Mouse (Mus musculus) embryonic facial prominence, embryonic 15.5 days (tissue): ENCODE data around the gene Aspscr1. TPM values are rescaled to one million over a fixed set of nuclear protein-coding genes. Genes with fewer than 3 reads are reported as not detected.
A peak's percentile ranks its signal among the peaks of the same experiment; 100 is the strongest.
"Not testable (repeated sequence)": the region's sequence is repeated elsewhere in the genome, so short reads cannot be mapped to it uniquely, and the experiment has no call there.

Source experiments
- ATAC-seq: fragments of 200-750 bp; cut with Nextera tagmentation; 2 replicates; pipeline ENCODE4 v1.8.0; 2017; ENCODE audit warnings: low read depth, moderate TSS enrichment; ENCODE audit not compliant: insufficient number of reproducible peaks, low FRiP score, low TSS enrichment
- H3K27ac ChIP-seq: fragments of 300-500 bp; sonication (generic); replicated peaks from 2 replicates; pipeline ENCODE4 v1.5.1; 2015; ENCODE audit warnings: mild to moderate bottlenecking, inconsistent platforms
- H3K27me3 ChIP-seq: fragments of 300-500 bp; sonication (generic); 2 replicates; pipeline ENCODE4 v1.6.1; 2015; ENCODE audit warnings: inconsistent platforms
- H3K36me3 ChIP-seq: fragments of 300-500 bp; sonication (generic); 2 replicates; pipeline ENCODE4 v1.6.1; 2015; ENCODE audit warnings: mild to moderate bottlenecking, inconsistent platforms
- H3K4me1 ChIP-seq: fragments of 300-500 bp; sonication (generic); 2 replicates; pipeline ENCODE4 v1.6.1; 2015; ENCODE audit warnings: inconsistent platforms
- H3K4me2 ChIP-seq: fragments of 300-500 bp; sonication (generic); replicated peaks from 2 replicates; pipeline ENCODE4 v1.6.1; 2015; ENCODE audit warnings: mild to moderate bottlenecking, inconsistent platforms
- H3K4me3 ChIP-seq: fragments of 300-500 bp; sonication (generic); replicated peaks from 2 replicates; pipeline ENCODE4 v1.5.1; 2015; ENCODE audit warnings: mild to moderate bottlenecking, inconsistent platforms
- H3K9ac ChIP-seq: fragments of 300-500 bp; sonication (generic); 2 replicates; pipeline ENCODE4 v1.6.1; 2015; ENCODE audit warnings: inconsistent platforms
- H3K9me3 ChIP-seq: fragments of 300-500 bp; sonication (generic); replicated peaks from 2 replicates; pipeline ENCODE4 v1.6.1; 2016; ENCODE audit warnings: inconsistent platforms
- WGBS: fragments of 180-500 bp; shearing (Covaris S2); methylation state at CpG from one replicate; pipeline ENCODE4 v1.1.7; 2015; 5-methylcytosine and 5-hydroxymethylcytosine counted together
- polyA plus RNA-seq: library from polyadenylated mRNA; unstranded; fragments of >200 nt; fragmentation: Nextera tagmentation; extraction: Ambion mirVana; gene quantifications from 2 replicates; pipeline ENCODE4 v1.2.1, GENCODE M21; 2015

Gene Aspscr1
- polyA plus RNA-seq, 1 experiment from 2014 or later: 120 TPM

DNA sequence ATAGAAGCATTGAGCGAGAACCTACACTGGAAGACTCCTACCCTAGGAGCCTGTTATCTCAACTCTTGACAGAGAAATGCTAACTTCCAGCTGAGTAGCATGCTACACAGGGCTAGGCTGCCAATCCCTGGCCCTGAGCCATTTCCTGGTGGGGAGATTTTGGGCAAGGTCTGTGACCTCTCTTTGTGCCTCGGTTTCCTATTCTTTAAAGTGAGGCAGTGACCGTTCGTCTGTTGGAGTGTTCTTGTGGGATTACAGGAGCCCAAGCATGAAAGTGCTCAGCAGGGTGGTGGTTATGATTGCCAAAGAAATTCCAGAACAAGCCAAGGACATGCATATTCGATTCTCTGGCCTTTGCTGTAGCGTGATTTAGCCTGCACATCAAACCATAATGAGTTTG, 10.0 kb upstream of the Aspscr1 start:
- ATAC-seq: no peak
- H3K4me2 ChIP-seq: no peak overlapping the region
- 55% methylated on average over 6 of the region's 6 CpGs for WGBS
- H3K36me3 ChIP-seq: no peaks in the 10 kb centered on the region
- H3K9ac ChIP-seq: no peak overlapping the region
- H3K27ac ChIP-seq: no peak overlapping the region
- H3K27me3 ChIP-seq: peaks cover 61% of the 10 kb centered on the region
- H3K4me3 ChIP-seq: no peak overlapping the region
- H3K4me1 ChIP-seq: peaks cover 40% of the 10 kb centered on the region
- no peaks in the 10 kb centered on the region for H3K9me3 ChIP-seq

DNA sequence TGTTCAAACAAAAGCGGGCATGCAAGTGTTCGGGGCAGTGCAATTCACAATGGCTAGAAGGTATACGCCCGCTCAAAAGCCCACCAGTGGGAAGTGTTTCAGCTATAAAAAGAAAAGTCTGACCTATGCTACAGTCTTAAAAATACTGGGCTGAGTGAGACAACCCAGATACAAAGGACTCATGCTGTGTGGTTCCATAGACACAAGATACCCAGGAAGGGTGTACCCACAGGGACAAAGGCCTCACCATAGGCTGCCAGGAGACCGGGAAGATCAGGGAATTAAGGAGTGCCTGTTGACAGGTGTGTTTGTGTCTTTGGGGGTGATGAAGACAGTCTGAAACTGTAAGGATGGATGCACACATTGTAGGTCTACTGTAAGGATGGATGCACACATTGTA, 9.1 kb upstream of the Aspscr1 start:
- Histone ChIP-seq H3K9ac (no peak overlapping the region), H3K36me3 (no peaks in the 10 kb centered on the region), H3K9me3 (no peaks in the 10 kb centered on the region), H3K4me1 (peaks cover 39% of the 10 kb centered on the region), H3K27me3 (peaks cover 52% of the 10 kb centered on the region), H3K27ac (no peak overlapping the region), H3K4me3 (no peak overlapping the region), H3K4me2 (no peak overlapping the region)
- no peak for ATAC-seq
- 87% methylated on average over 5 of the region's 5 CpGs for WGBS

DNA sequence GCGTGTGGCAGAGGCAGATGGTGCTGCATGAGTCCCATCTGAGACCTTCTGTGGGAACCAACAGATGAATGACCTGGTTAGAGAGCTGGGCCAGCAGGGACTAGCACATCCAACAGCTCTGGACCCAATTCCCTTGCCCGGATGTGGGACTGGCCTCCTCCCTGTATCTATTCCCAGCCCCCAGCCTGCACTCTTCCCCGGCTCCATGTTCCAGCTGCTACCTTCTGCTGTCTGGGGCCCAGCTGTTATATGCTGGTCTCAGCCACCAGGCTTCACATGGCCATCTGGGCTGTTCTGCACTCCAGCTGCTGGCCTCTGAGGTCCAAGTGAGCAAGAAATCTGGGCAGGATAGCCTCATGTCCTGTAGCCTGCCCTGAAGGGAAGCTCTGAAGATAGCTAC, 7.4 kb upstream of the Aspscr1 start:
- Histone ChIP-seq H3K4me2 (no peak overlapping the region), H3K27ac (no peak overlapping the region), H3K36me3 (no peaks in the 10 kb centered on the region), H3K9me3 (no peaks in the 10 kb centered on the region), H3K27me3 (peaks cover 35% of the 10 kb centered on the region), H3K4me1 (peaks cover 23% of the 10 kb centered on the region), H3K4me3 (no peak overlapping the region), H3K9ac (no peak overlapping the region)
- WGBS: 59% methylated on average over 3 of the region's 3 CpGs
- ATAC-seq: peak; percentile 28; the same call in 1 of the 2 replicates

DNA sequence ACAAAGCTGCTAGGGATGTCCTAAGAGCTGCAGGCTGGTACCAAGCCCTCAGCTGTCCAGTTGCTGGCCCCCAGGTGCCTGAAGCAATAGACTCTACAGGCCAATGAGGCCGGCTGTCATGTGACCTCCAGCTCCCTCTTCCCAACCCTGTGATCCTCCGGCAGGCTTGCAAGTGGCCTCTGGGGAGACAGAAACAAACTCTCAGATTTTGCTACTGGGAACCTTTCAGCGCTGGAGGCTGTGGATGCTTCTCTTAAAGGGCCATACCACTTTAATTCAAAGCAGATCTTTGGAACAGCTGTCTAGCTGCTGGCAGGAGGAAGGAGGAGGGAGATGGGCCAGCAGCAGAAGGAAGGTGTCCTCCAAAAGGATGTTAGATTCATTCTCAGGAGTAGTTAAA, 6.2 kb upstream of the Aspscr1 start:
- Histone ChIP-seq H3K27me3 (peaks cover 23% of the 10 kb centered on the region), H3K9me3 (no peaks in the 10 kb centered on the region), H3K36me3 (no peaks in the 10 kb centered on the region), H3K4me3 (no peak overlapping the region), H3K4me2 (no peak overlapping the region), H3K4me1 (peaks cover 15% of the 10 kb centered on the region), H3K27ac (no peak overlapping the region), H3K9ac (no peak overlapping the region)
- 4% methylated on average over 3 of the region's 3 CpGs for WGBS
- no peak for ATAC-seq

DNA sequence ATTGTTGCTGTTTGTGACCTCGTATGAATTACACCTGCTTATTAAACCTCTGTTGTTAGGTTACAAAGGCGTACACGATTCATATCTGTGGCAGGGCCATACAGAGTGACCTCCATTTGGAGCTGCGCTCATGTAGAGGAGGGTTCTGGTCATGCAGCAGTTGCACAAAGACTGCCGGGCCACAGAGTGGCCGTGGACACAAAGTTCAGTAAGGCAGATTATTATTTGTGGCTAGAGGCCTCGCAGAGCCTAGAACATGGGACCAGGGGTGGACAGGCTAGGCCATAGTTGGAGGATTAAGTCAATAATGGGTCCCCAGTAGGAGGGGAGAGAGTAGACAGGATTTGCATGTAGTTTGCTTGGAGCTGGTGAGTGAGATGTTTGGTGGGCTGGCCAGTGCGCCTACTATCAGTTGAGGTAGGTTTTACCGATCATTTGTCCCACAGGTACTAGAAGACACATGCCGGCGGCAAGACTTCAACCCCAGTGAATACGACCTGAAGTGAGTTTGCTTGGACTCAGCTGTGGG, 885 bp downstream of the Aspscr1 start:
- no peaks in the 10 kb centered on the region for H3K27me3 ChIP-seq
- H3K36me3 ChIP-seq: peaks cover 17% of the 10 kb centered on the region
- peak overlapping the region; percentile 87 for H3K27ac ChIP-seq
- H3K4me3 ChIP-seq: peak overlapping the region; percentile 67
- no peak for ATAC-seq
- WGBS: 39% methylated on average over 12 of the region's 12 CpGs
- H3K9ac ChIP-seq: peak overlapping the region; percentile 73
- peak overlapping the region; percentile 61 for H3K4me2 ChIP-seq
- no peaks in the 10 kb centered on the region for H3K9me3 ChIP-seq
- H3K4me1 ChIP-seq: peaks cover 16% of the 10 kb centered on the region

DNA sequence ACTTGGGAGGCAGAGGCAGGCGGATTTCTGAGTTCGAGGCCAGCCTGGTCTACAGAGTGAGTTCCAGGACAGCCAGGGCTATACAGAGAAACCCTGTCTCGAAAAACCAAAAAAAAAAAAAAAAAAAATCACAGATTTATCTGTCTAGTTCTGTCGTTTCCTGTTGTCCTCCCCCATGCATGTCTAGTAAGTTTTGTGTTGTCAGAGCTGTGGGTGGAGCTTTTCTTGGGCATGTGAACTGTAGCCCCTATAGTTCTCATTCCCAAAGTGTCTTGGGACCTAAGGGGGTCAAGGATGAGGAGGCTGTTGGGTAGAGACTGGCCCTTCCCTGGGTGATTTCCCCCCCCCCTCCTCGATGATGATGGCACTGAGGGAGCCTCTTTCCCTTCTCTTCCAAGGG, 3.1 kb downstream of the Aspscr1 start:
- not testable (repeated sequence) for ATAC-seq, H3K27me3 ChIP-seq, H3K27ac ChIP-seq, H3K9ac ChIP-seq, H3K4me3 ChIP-seq, H3K9me3 ChIP-seq, H3K4me2 ChIP-seq
- Histone ChIP-seq H3K4me1 (peaks cover 16% of the 10 kb centered on the region), H3K36me3 (peaks cover 28% of the 10 kb centered on the region)
- 79% methylated on average over 5 of the region's 5 CpGs for whole genome bisulfite sequencing

DNA sequence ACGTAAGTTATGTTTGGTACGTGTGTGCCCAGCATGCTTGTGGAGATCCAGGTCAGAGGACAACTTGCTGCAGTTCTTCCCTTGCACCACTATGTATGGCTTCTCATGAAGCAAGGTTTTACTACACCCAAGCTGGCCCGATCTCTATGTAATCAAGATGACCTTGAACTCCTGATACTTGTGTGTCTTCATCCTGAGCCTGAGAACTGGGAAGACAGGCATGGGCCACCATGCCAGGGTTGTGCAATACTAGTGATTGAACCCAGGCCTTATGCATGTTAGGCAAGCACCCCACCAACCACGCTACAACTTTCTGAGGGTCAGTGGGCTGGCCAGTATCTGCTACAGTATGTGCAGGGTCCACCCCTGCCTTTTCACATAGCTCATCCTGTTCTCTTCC, 4.2 kb downstream of the Aspscr1 start:
- Histone ChIP-seq H3K4me3 (no peak overlapping the region), H3K27me3 (no peaks in the 10 kb centered on the region), H3K27ac (no peak overlapping the region), H3K9me3 (no peaks in the 10 kb centered on the region), H3K9ac (no peak overlapping the region), H3K4me2 (no peak overlapping the region), H3K36me3 (peaks cover 37% of the 10 kb centered on the region), H3K4me1 (peaks cover 16% of the 10 kb centered on the region)
- 85% methylated on average over 4 of the region's 4 CpGs for WGBS
- no peak for ATAC-seq

DNA sequence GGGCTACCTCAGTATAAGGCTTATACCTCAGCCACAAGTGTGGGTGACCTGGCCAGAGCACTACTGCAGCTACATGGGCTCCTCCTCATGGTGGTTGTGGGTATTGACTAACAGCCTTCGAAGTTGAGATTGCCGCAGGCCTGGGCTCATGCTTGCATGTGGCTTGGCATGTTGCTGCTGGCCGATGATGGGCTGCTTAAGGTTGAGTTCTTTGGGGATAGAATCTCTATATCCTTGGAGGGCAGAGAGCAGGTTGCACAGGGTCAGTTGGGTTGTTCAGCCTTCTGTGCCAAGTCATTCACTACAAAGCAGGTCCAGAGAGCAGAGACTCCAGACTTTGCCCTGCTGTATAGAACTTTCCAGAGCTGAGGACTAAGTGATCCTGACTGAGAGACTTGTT, 7.1 kb downstream of the Aspscr1 start:
- H3K9me3 ChIP-seq: no peaks in the 10 kb centered on the region
- peaks cover 3% of the 10 kb centered on the region; the same call in 1 of the 2 replicates for H3K4me1 ChIP-seq
- H3K9ac ChIP-seq: no peak overlapping the region
- ATAC-seq: no peak
- no peak overlapping the region for H3K27ac ChIP-seq
- H3K4me2 ChIP-seq: no peak overlapping the region
- peaks cover 43% of the 10 kb centered on the region for H3K36me3 ChIP-seq
- no peaks in the 10 kb centered on the region for H3K27me3 ChIP-seq
- WGBS: 69% methylated on average over 3 of the region's 3 CpGs
- H3K4me3 ChIP-seq: no peak overlapping the region

DNA sequence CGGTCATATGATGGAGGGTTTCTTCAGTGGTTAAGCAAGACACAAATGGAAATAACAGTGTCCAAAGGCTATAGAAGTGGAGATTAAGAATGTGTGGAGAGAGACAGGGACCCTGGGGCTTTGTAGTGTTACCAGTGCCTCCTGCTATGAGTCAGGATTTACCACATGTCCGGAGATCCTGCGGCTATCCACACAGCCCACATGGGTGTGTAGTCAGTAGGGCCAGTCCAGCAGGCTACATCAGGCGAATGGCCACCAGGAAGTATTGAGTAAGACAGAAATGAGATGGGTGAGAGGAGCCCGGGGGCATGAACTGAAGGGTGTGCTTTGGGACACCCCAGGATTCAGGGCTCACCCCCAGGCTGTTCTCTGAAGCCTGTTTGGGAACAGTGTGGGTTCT, 9.9 kb downstream of the Aspscr1 start:
- Histone ChIP-seq H3K4me1 (peaks cover 10% of the 10 kb centered on the region), H3K4me2 (no peak overlapping the region), H3K4me3 (no peak overlapping the region), H3K27me3 (no peaks in the 10 kb centered on the region), H3K9me3 (no peaks in the 10 kb centered on the region), H3K9ac (no peak overlapping the region), H3K36me3 (peaks cover 41% of the 10 kb centered on the region), H3K27ac (no peak overlapping the region)
- WGBS: 94% methylated on average over 5 of the region's 5 CpGs
- no peak for ATAC-seq

DNA sequence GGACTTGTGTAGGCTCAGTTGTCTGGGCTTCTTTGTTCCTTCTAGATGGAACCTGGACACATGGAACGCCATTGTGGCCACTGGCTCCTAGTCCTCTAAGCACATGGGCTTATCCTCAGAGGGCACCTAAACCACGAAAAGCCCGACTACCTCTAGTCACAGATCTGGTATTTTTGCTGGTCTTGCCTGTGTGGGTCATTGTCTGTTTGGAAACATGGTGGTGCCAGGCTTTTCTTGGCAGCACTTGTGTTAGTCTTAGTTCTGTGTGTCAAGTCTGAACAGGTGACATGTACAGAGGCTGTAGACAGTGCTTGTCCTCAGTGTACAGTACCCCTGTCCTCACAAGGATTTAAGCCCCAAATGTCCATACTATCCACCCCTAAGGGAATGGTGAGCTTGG, 10.8 kb downstream of the Aspscr1 start:
- Histone ChIP-seq H3K36me3 (peaks cover 41% of the 10 kb centered on the region), H3K9ac (no peak overlapping the region), H3K4me3 (no peak overlapping the region), H3K9me3 (no peaks in the 10 kb centered on the region), H3K27me3 (no peaks in the 10 kb centered on the region), H3K27ac (no peak overlapping the region), H3K4me2 (no peak overlapping the region), H3K4me1 (peaks cover 10% of the 10 kb centered on the region)
- 94% methylated on average over 3 of the region's 3 CpGs for WGBS
- ATAC-seq: no peak

DNA sequence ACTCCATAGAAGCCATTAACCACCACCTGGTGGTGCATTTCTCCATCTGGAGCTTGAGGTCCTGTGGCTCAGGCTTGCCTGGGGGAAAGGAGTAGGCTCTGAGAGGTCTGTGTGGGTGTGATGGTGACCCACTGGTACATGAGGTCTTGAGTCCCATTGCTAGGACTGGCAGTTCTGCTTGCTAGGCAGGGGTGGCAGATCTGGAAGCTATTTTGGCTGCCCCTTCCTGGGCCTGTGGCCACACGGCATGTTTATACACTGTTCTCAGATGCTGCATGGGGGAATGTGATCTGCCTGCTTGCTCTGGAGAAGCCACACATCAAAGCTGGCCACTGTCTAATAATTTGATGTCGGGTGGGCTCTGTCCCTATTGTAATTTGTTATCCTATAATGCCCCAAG, 11.3 kb downstream of the Aspscr1 start:
- 55% methylated on average over 2 of the region's 2 CpGs for WGBS
- no peaks in the 10 kb centered on the region for H3K27me3 ChIP-seq
- H3K9ac ChIP-seq: no peak overlapping the region
- no peaks in the 10 kb centered on the region for H3K9me3 ChIP-seq
- peaks cover 44% of the 10 kb centered on the region for H3K36me3 ChIP-seq
- H3K4me1 ChIP-seq: peaks cover 10% of the 10 kb centered on the region
- no peak overlapping the region for H3K4me3 ChIP-seq
- no peak overlapping the region for H3K4me2 ChIP-seq
- no peak overlapping the region; the same call in 1 of the 2 replicates for H3K27ac ChIP-seq
- no peak for ATAC-seq

DNA sequence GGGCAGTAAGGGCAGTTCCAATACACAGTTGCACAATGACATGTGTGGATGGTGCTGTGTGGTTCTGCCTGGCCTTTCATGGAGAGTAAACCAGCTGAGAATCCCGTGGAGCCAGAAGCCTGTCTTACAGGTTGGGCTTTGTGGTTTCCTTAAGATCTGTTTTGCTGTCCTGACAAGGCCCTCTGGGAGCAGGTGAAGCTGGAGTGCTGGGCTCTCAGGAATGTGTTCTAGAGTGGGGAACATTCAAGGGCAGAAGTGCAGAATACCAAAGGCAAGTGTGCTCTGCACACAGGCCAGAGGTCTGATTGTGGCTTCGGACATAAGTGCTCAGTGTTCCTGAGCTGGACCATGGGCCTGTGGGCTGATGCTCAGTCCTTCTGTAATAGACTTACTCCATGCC, 11.9 kb downstream of the Aspscr1 start:
- H3K36me3 ChIP-seq: peaks cover 49% of the 10 kb centered on the region
- H3K4me2 ChIP-seq: no peak overlapping the region
- no peak overlapping the region; the same call in 1 of the 2 replicates for H3K27ac ChIP-seq
- no peaks in the 10 kb centered on the region for H3K9me3 ChIP-seq
- no peaks in the 10 kb centered on the region for H3K27me3 ChIP-seq
- H3K4me3 ChIP-seq: no peak overlapping the region
- no peak for ATAC-seq
- 78% methylated on average over 2 of the region's 2 CpGs for WGBS
- peaks cover 10% of the 10 kb centered on the region for H3K4me1 ChIP-seq
- H3K9ac ChIP-seq: no peak overlapping the region
